In genomic region chr4:140982808-140983207, GRCm38 (mm10) we compare ENCODE assay signal across 9 mouse cellular contexts. TPM values are rescaled to one million over a fixed set of nuclear protein-coding genes. Genes with fewer than 3 reads are reported as not detected.
DNase-seq lines count a peak whose midpoint lies in the region; ATAC-seq and TF ChIP-seq lines count a peak whose summit lies in the region.
"Had no signal": no experiment of that assay in that cellular context is flagged by ENCODE, and none has a peak within 500 bp of the region (broad histone marks: within the 10 kb centered on the region; RNA-seq: fewer than 3 reads in every experiment).

No protein-coding gene starts in this region.

- 0 out of 2 replicates have a peak overlapping the region, but pooled peaks have one; percentile 3 for H3K9ac ChIP-seq in hindbrain, postnatal 0 days (replicated peaks; ENCODE audit: low read length)
- H3K9ac ChIP-seq in hindbrain, embryonic 14.5 days: no peak overlapping the region
- no peak overlapping the region for H3K9ac ChIP-seq in intestine, embryonic 14.5 days (ENCODE audit: low read length)
- no peak overlapping the region for H3K9ac ChIP-seq in stomach, embryonic 14.5 days (replicated peaks; ENCODE audit: low read depth, low read length)

- H3K9me3 ChIP-seq in hindbrain, postnatal 0 days (ENCODE audit: low read length): no peaks in the 10 kb centered on the region
- H3K9me3 ChIP-seq in hindbrain, embryonic 14.5 days (ENCODE audit: control insufficient read depth, low read length): no peaks in the 10 kb centered on the region
- H3K9me3 ChIP-seq in intestine, embryonic 14.5 days (ENCODE audit: control insufficient read depth, low read length): no peaks in the 10 kb centered on the region
- no peaks in the 10 kb centered on the region for H3K9me3 ChIP-seq in stomach, embryonic 14.5 days (ENCODE audit: control insufficient read depth, low read depth, low read length)

- H3K4me1 ChIP-seq in hindbrain, postnatal 0 days (ENCODE audit: insufficient read depth, low read length): peaks cover 5% of the 10 kb centered on the region; the same call in 1 of the 2 replicates
- H3K4me1 ChIP-seq in hindbrain, embryonic 14.5 days (replicated peaks; ENCODE audit: control insufficient read depth, insufficient read depth, low read length): peaks cover 14% of the 10 kb centered on the region
- peaks cover 14% of the 10 kb centered on the region; the same call in 1 of the 2 replicates for H3K4me1 ChIP-seq in spleen, adult 2 months (ENCODE audit: control insufficient read depth, insufficient read depth, insufficient read length)
- H3K4me1 ChIP-seq in intestine, embryonic 14.5 days (replicated peaks; ENCODE audit: control insufficient read depth, insufficient read depth, low read length): peaks cover 11% of the 10 kb centered on the region
- peaks cover 6% of the 10 kb centered on the region; the same call in 1 of the 2 replicates for H3K4me1 ChIP-seq in stomach, embryonic 14.5 days (ENCODE audit: control insufficient read depth, insufficient read depth, low read length)

- no peak for ATAC-seq in hindbrain, postnatal 0 days
- no peak for ATAC-seq in hindbrain, embryonic 14.5 days (ENCODE audit: low FRiP score)
- no peak for ATAC-seq in intestine, embryonic 14.5 days (replicated peaks; ENCODE audit: low FRiP score, low TSS enrichment, low read depth)
- no peak for ATAC-seq in stomach, embryonic 14.5 days (ENCODE audit: insufficient number of reproducible peaks, insufficient read depth, low FRiP score, low read depth)

- H3K36me3 ChIP-seq in hindbrain, postnatal 0 days (ENCODE audit: insufficient read depth, low read length): peaks cover 10% of the 10 kb centered on the region
- H3K36me3 ChIP-seq in hindbrain, embryonic 14.5 days (replicated peaks; ENCODE audit: control insufficient read depth, insufficient read depth): peaks cover 23% of the 10 kb centered on the region
- H3K36me3 ChIP-seq in spleen, adult 2 months (ENCODE audit: control insufficient read depth, insufficient read depth, low read length): peaks cover 12% of the 10 kb centered on the region
- peaks cover 22% of the 10 kb centered on the region for H3K36me3 ChIP-seq in intestine, embryonic 14.5 days (ENCODE audit: control insufficient read depth, insufficient read depth, low read length)
- peaks cover 13% of the 10 kb centered on the region for H3K36me3 ChIP-seq in stomach, embryonic 14.5 days (ENCODE audit: control insufficient read depth, insufficient read depth, low read length)

- no peak overlapping the region for H3K4me3 ChIP-seq in hindbrain, postnatal 0 days (ENCODE audit: low read length)
- no peak overlapping the region for H3K4me3 ChIP-seq in hindbrain, embryonic 14.5 days (replicated peaks; ENCODE audit: low read length)
- no peak overlapping the region for H3K4me3 ChIP-seq in spleen, adult 2 months (ENCODE audit: extremely low read depth, insufficient read depth, insufficient read length)
- no peak overlapping the region for H3K4me3 ChIP-seq in intestine, embryonic 14.5 days (ENCODE audit: low read depth, low read length)
- no peak overlapping the region for H3K4me3 ChIP-seq in stomach, embryonic 14.5 days (ENCODE audit: low read depth, low read length)

- 64% methylated on average over 4 of the region's 4 CpGs for WGBS in hindbrain, postnatal 0 days
- WGBS in hindbrain, embryonic 14.5 days: 56% methylated on average over 4 of the region's 4 CpGs
- WGBS in spleen, adult 2 months: 26% methylated on average over 4 of the region's 4 CpGs
- WGBS in intestine, embryonic 14.5 days: 33% methylated on average over 4 of the region's 4 CpGs
- WGBS in stomach, embryonic 14.5 days: 46% methylated on average over 4 of the region's 4 CpGs

- H3K27me3 ChIP-seq in hindbrain, postnatal 0 days (ENCODE audit: insufficient read depth, low read length): no peaks in the 10 kb centered on the region
- no peaks in the 10 kb centered on the region for H3K27me3 ChIP-seq in hindbrain, embryonic 14.5 days (ENCODE audit: control insufficient read depth, insufficient read depth, low read length)
- no peaks in the 10 kb centered on the region for H3K27me3 ChIP-seq in spleen, adult 2 months (ENCODE audit: control insufficient read depth, insufficient read depth, low read length)
- no peaks in the 10 kb centered on the region for H3K27me3 ChIP-seq in intestine, embryonic 14.5 days (replicated peaks; ENCODE audit: control insufficient read depth, insufficient read depth, low read length)
- H3K27me3 ChIP-seq in stomach, embryonic 14.5 days (ENCODE audit: control insufficient read depth, insufficient read depth, low read length): no peaks in the 10 kb centered on the region

- TF ChIP-seq POLR2A in spleen, adult 2 months (IDR thresholded peaks at IDR 0.05; ENCODE audit: low read depth, low read length): no peak

- no peak for DNase-seq in hindbrain, postnatal 0 days (ENCODE audit: low spot score)
- no peak for DNase-seq in hindbrain, embryonic 14.5 days (ENCODE audit: low spot score)
- DNase-seq in spleen, adult 2 months (ENCODE audit: low read depth in 1 of 2, low spot score in 2 of 2): no peak
- no peak for DNase-seq in spleen, postnatal 14 days (ENCODE audit: low spot score in 2 of 2)
- DNase-seq in intestine, embryonic 14.5 days (ENCODE audit: low spot score): no peak
- no peak for DNase-seq in adipocyte (ENCODE audit: low spot score)
- no peak for DNase-seq in urinary bladder, postnatal 4 days (ENCODE audit: low spot score in 2 of 2)
- DNase-seq: adrenal gland, adult 8-10 months had no signal

- peak overlapping the region; percentile 22; the same call in 1 of the 2 replicates for H3K27ac ChIP-seq in hindbrain, postnatal 0 days
- H3K27ac ChIP-seq in hindbrain, embryonic 14.5 days: no peak overlapping the region
- peak overlapping the region; percentile 79 for H3K27ac ChIP-seq in spleen, adult 2 months (ENCODE audit: insufficient read depth, low read length)
- peak overlapping the region; percentile 39; the same call in 1 of the 2 replicates for H3K27ac ChIP-seq in intestine, embryonic 14.5 days (ENCODE audit: low read depth)
- peak overlapping the region; percentile 66; the same call in 1 of the 2 replicates for H3K27ac ChIP-seq in stomach, embryonic 14.5 days (ENCODE audit: low read length)

- no peak for TF ChIP-seq CTCF in hindbrain, postnatal 0 days (IDR thresholded peaks at IDR 0.05; ENCODE audit: low read depth)
- no peak for TF ChIP-seq CTCF in spleen, adult 2 months (IDR thresholded peaks at IDR 0.05; ENCODE audit: extremely low read depth, insufficient read depth, insufficient read length, insufficient replicate concordance)

- no peak overlapping the region for H3K4me2 ChIP-seq in hindbrain, postnatal 0 days (ENCODE audit: low read depth, low read length)
- no peak overlapping the region for H3K4me2 ChIP-seq in hindbrain, embryonic 14.5 days (replicated peaks)
- H3K4me2 ChIP-seq in intestine, embryonic 14.5 days (ENCODE audit: low read length): no peak overlapping the region
- H3K4me2 ChIP-seq in stomach, embryonic 14.5 days (replicated peaks; ENCODE audit: low read depth, low read length): no peak overlapping the region

RNA-seq across cellular contexts. Expression of gene Atp13a2, which starts 3.9 kb away (rescaled TPM):
- total RNA-seq in hindbrain, postnatal 0 days (2014; rRNA removed): 408 and 435 TPM in 2 replicates
- 151 and 166 TPM in 2 replicates for polyA plus RNA-seq in hindbrain, postnatal 0 days (2015; fragmentation: Nextera tagmentation; extraction: Ambion mirVana)
- polyA plus RNA-seq in hindbrain, embryonic 14.5 days (2014; fragmentation: Nextera tagmentation; extraction: Ambion mirVana): 176 and 178 TPM in 2 replicates
- polyA plus RNA-seq in spleen, adult 2 months (2012; rRNA removed): 275 and 360 TPM in 2 replicates
- polyA plus RNA-seq in intestine, embryonic 14.5 days (2014; fragmentation: Nextera tagmentation; extraction: Ambion mirVana): 33.3 and 40.0 TPM in 2 replicates
- 36.0 and 37.1 TPM in 2 replicates for polyA plus RNA-seq in stomach, embryonic 14.5 days (2014; fragmentation: Nextera tagmentation; extraction: Ambion mirVana)

RNA-seq across cellular contexts. Expression of gene Sdhb, which starts 21.8 kb away (rescaled TPM):
- total RNA-seq in hindbrain, postnatal 0 days (2014; rRNA removed): 176 and 217 TPM in 2 replicates
- 583 and 596 TPM in 2 replicates for polyA plus RNA-seq in hindbrain, postnatal 0 days (2015; fragmentation: Nextera tagmentation; extraction: Ambion mirVana)
- 482 and 502 TPM in 2 replicates for polyA plus RNA-seq in hindbrain, embryonic 14.5 days (2014; fragmentation: Nextera tagmentation; extraction: Ambion mirVana)
- 66.0 and 79.2 TPM in 2 replicates for polyA plus RNA-seq in spleen, adult 2 months (2012; rRNA removed)
- polyA plus RNA-seq in intestine, embryonic 14.5 days (2014; fragmentation: Nextera tagmentation; extraction: Ambion mirVana): 457 and 488 TPM in 2 replicates
- polyA plus RNA-seq in stomach, embryonic 14.5 days (2014; fragmentation: Nextera tagmentation; extraction: Ambion mirVana): 388 and 401 TPM in 2 replicates

RNA-seq across cellular contexts. Expression of gene Mfap2, which starts 27.4 kb away (rescaled TPM):
- 20.6 and 42.3 TPM in 2 replicates for total RNA-seq in hindbrain, postnatal 0 days (2014; rRNA removed)
- 92.0 and 99.5 TPM in 2 replicates for polyA plus RNA-seq in hindbrain, postnatal 0 days (2015; fragmentation: Nextera tagmentation; extraction: Ambion mirVana)
- polyA plus RNA-seq in hindbrain, embryonic 14.5 days (2014; fragmentation: Nextera tagmentation; extraction: Ambion mirVana): 164 and 190 TPM in 2 replicates
- polyA plus RNA-seq in spleen, adult 2 months (2012; rRNA removed): 3.1 and 4.6 TPM in 2 replicates
- polyA plus RNA-seq in intestine, embryonic 14.5 days (2014; fragmentation: Nextera tagmentation; extraction: Ambion mirVana): 489 and 509 TPM in 2 replicates
- polyA plus RNA-seq in stomach, embryonic 14.5 days (2014; fragmentation: Nextera tagmentation; extraction: Ambion mirVana): 633 and 721 TPM in 2 replicates

Comparison
In these comparisons a context has a peak if more than half of its experiments do, and no peak if none do; other contexts are left out.
1. RNA of gene Mfap2, which starts 27.4 kb away (polyA plus RNA-seq): 633 to 721 TPM in stomach, embryonic 14.5 days, 489 to 509 TPM in intestine, embryonic 14.5 days, 164 to 190 TPM in hindbrain, embryonic 14.5 days and 92.0 to 99.5 TPM in hindbrain, postnatal 0 days; 3.1 to 4.6 TPM in spleen, adult 2 months; every median in the first group is over 10 times any median in the second.